ENCODE assay signal across 17 mouse cellular contexts in genomic region chr14:9318796-9319465, GRCm38 (mm10).
"Had no signal": no experiment of that assay in that cellular context is flagged by ENCODE, and none has a peak within 500 bp of the region (broad histone marks: within the 10 kb centered on the region; RNA-seq: fewer than 3 reads in every experiment).

No protein-coding gene starts in this region.

- H3K4me3 ChIP-seq: megakaryocyte, embryonic 14.5 days; midbrain, embryonic 13.5 days; midbrain, embryonic 15.5 days; neural tube, embryonic 13.5 days; neural tube, embryonic 15.5 days had no signal

- H3K27ac ChIP-seq: macrophage; midbrain, embryonic 13.5 days; midbrain, embryonic 15.5 days; neural tube, embryonic 13.5 days; neural tube, embryonic 15.5 days had no signal

- H3K36me3 ChIP-seq: midbrain, embryonic 13.5 days; midbrain, embryonic 15.5 days; neural tube, embryonic 13.5 days; neural tube, embryonic 15.5 days had no signal

- DNase-seq: liver, postnatal 0 days; lung, postnatal 10 days; retina, postnatal 1 day; right cerebral cortex, adult 18-20 months; right cerebral cortex, postnatal 25 days; right cerebral cortex, postnatal 4 days; spleen, adult 18-20 months; thymus, adult 18-20 months; thymus, postnatal 14 days; thymus, postnatal 36 days had no signal

- H3K9ac ChIP-seq: liver, postnatal 0 days; lung, embryonic 14.5 days; midbrain, embryonic 13.5 days; midbrain, embryonic 15.5 days; neural tube, embryonic 13.5 days; neural tube, embryonic 15.5 days had no signal

- H3K9me3 ChIP-seq: midbrain, embryonic 13.5 days; midbrain, embryonic 15.5 days; neural tube, embryonic 13.5 days; neural tube, embryonic 15.5 days had no signal

- H3K4me1 ChIP-seq: megakaryocyte, embryonic 14.5 days; midbrain, embryonic 13.5 days; midbrain, embryonic 15.5 days; neural tube, embryonic 13.5 days; neural tube, embryonic 15.5 days had no signal
